In the genomic region with DNA sequence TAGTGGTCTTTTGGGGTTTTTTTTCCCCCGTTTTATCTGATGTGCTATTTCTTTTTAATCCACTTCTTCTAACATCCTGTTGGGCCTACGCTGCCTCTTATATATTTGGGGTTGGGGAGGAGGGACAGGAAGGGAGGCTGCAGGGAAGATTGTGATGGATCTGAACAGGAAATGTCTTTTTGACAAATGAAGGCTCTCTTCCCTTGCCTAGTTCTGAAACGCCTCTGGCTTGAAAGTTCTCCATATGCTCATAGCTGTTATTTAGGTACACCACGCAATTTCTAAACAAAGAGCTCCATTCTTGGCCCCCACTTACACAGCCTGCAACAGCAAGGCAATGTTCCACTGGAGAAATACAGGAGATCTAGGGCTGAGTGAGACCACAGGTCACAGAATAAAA, we compare ENCODE assay signal across 18 mouse cellular contexts.
DNase-seq lines count a peak whose midpoint lies in the region; ATAC-seq and TF ChIP-seq lines count a peak whose summit lies in the region.
"Had no signal": no experiment of that assay in that cellular context is flagged by ENCODE, and none has a peak within 500 bp of the region (broad histone marks: within the 10 kb centered on the region; RNA-seq: fewer than 3 reads in every experiment).

No protein-coding gene starts in this region.

- H3K27ac ChIP-seq in embryonic facial prominence, embryonic 14.5 days (replicated peaks; ENCODE audit: low read depth, low read length): no peak overlapping the region
- H3K27ac ChIP-seq in embryonic facial prominence, embryonic 10.5 days (replicated peaks): no peak overlapping the region
- H3K27ac ChIP-seq in stomach, embryonic 15.5 days: 0 out of 2 replicates have a peak overlapping the region, but pooled peaks have one; percentile 32
- H3K27ac ChIP-seq in stomach, postnatal 0 days (replicated peaks): no peak overlapping the region
- no peak overlapping the region for H3K27ac ChIP-seq in liver, embryonic 12.5 days
- H3K27ac ChIP-seq: gastrocnemius, adult 2 months; heart, embryonic 13.5 days; hindbrain, embryonic 15.5 days; midbrain, embryonic 10.5 days had no signal

- peak; percentile 11 for DNase-seq in embryonic facial prominence, embryonic 14.5 days (ENCODE audit: low spot score)
- no peak for DNase-seq in embryonic facial prominence, embryonic 10.5 days (ENCODE audit: low spot score)
- peak; percentile 24 to 39 for DNase-seq in left cerebral cortex, adult 18-20 months (ENCODE audit: low spot score in 2 of 2)
- no peak for DNase-seq in left cerebral cortex, postnatal 10 days (ENCODE audit: extremely low spot score in 1 of 2, low spot score in 2 of 2)
- DNase-seq in stomach, postnatal 0 days (ENCODE audit: low spot score): no peak
- no peak for DNase-seq in adrenal gland, postnatal 14 days
- DNase-seq: gastrocnemius, adult 2 months; kidney, adult 9 months; liver had no signal

- no peaks in the 10 kb centered on the region for H3K27me3 ChIP-seq in embryonic facial prominence, embryonic 14.5 days (replicated peaks; ENCODE audit: control insufficient read depth, insufficient read depth, low read length)
- no peaks in the 10 kb centered on the region for H3K27me3 ChIP-seq in embryonic facial prominence, embryonic 10.5 days (replicated peaks; ENCODE audit: low read depth, poor library complexity, severe bottlenecking)
- no peaks in the 10 kb centered on the region for H3K27me3 ChIP-seq in stomach, embryonic 15.5 days (replicated peaks)
- H3K27me3 ChIP-seq in stomach, postnatal 0 days (ENCODE audit: control insufficient read depth, insufficient read depth, low read length): no peaks in the 10 kb centered on the region
- no peaks in the 10 kb centered on the region for H3K27me3 ChIP-seq in liver, embryonic 12.5 days (replicated peaks)
- H3K27me3 ChIP-seq: heart, embryonic 13.5 days; hindbrain, embryonic 15.5 days had no signal

- ATAC-seq in embryonic facial prominence, embryonic 14.5 days (ENCODE audit: low read depth): no peak
- no peak for ATAC-seq in stomach, embryonic 15.5 days (ENCODE audit: insufficient read depth, low FRiP score, low read depth)
- no peak for ATAC-seq in stomach, postnatal 0 days (ENCODE audit: low FRiP score, low TSS enrichment)
- no peak for ATAC-seq in liver, embryonic 12.5 days
- ATAC-seq: CD4-positive, CD25-positive, alpha-beta regulatory T cell, adult 4 months; forebrain, embryonic 14.5 days had no signal

- no peak overlapping the region for H3K9ac ChIP-seq in embryonic facial prominence, embryonic 14.5 days (ENCODE audit: low read depth, low read length)
- no peak overlapping the region for H3K9ac ChIP-seq in stomach, embryonic 15.5 days
- no peak overlapping the region for H3K9ac ChIP-seq in stomach, postnatal 0 days (ENCODE audit: low read length)
- no peak overlapping the region for H3K9ac ChIP-seq in liver, embryonic 12.5 days
- H3K9ac ChIP-seq: heart, embryonic 13.5 days; hindbrain, embryonic 15.5 days had no signal

- H3K4me3 ChIP-seq in embryonic facial prominence, embryonic 14.5 days (ENCODE audit: low read depth, low read length): no peak overlapping the region
- H3K4me3 ChIP-seq in embryonic facial prominence, embryonic 10.5 days: no peak overlapping the region
- no peak overlapping the region for H3K4me3 ChIP-seq in stomach, embryonic 15.5 days (replicated peaks)
- H3K4me3 ChIP-seq in stomach, postnatal 0 days (ENCODE audit: low read depth, low read length): no peak overlapping the region
- H3K4me3 ChIP-seq in liver, embryonic 12.5 days: no peak overlapping the region
- H3K4me3 ChIP-seq: erythroblast, embryonic 14.5 days; gastrocnemius, adult 2 months; heart, embryonic 13.5 days; hindbrain, embryonic 15.5 days; midbrain, embryonic 10.5 days had no signal

- WGBS in embryonic facial prominence, embryonic 14.5 days: 51% methylated on average over 4 of the region's 4 CpGs
- WGBS in embryonic facial prominence, embryonic 10.5 days: 63% methylated on average over 4 of the region's 4 CpGs
- 33% methylated on average over 4 of the region's 4 CpGs for WGBS in stomach, embryonic 15.5 days
- 41% methylated on average over 4 of the region's 4 CpGs for WGBS in stomach, postnatal 0 days
- WGBS in liver, embryonic 12.5 days (ENCODE audit: insufficient replicate concordance): 42% methylated on average over 4 of the region's 4 CpGs

- H3K4me2 ChIP-seq in embryonic facial prominence, embryonic 14.5 days (ENCODE audit: low read depth, low read length): no peak overlapping the region
- no peak overlapping the region for H3K4me2 ChIP-seq in stomach, embryonic 15.5 days
- no peak overlapping the region for H3K4me2 ChIP-seq in stomach, postnatal 0 days (replicated peaks; ENCODE audit: low read depth)
- H3K4me2 ChIP-seq in liver, embryonic 12.5 days: no peak overlapping the region
- H3K4me2 ChIP-seq: heart, embryonic 13.5 days; hindbrain, embryonic 15.5 days had no signal

- no peaks in the 10 kb centered on the region for H3K36me3 ChIP-seq in embryonic facial prominence, embryonic 14.5 days (ENCODE audit: control insufficient read depth, insufficient read depth, low read length)
- no peaks in the 10 kb centered on the region for H3K36me3 ChIP-seq in embryonic facial prominence, embryonic 10.5 days (replicated peaks)
- no peaks in the 10 kb centered on the region for H3K36me3 ChIP-seq in stomach, embryonic 15.5 days
- H3K36me3 ChIP-seq in stomach, postnatal 0 days (ENCODE audit: control insufficient read depth, insufficient read depth, low read length): no peaks in the 10 kb centered on the region
- no peaks in the 10 kb centered on the region for H3K36me3 ChIP-seq in liver, embryonic 12.5 days
- H3K36me3 ChIP-seq: G1E; heart, embryonic 13.5 days; hindbrain, embryonic 15.5 days; midbrain, embryonic 10.5 days had no signal

- intact Hi-C loops in left cerebral cortex, postnatal 10 days (cut with DNase I): no loop called here

- TF ChIP-seq EP300 in stomach, postnatal 0 days (optimal IDR thresholded peaks at IDR 0.05): no peak

- TF ChIP-seq CTCF in stomach, postnatal 0 days (IDR thresholded peaks at IDR 0.05; ENCODE audit: low read depth): no peak

- H3K4me1 ChIP-seq in embryonic facial prominence, embryonic 14.5 days (ENCODE audit: control insufficient read depth, insufficient read depth, low read length): no peaks in the 10 kb centered on the region
- H3K4me1 ChIP-seq in embryonic facial prominence, embryonic 10.5 days: peaks cover 14% of the 10 kb centered on the region
- H3K4me1 ChIP-seq in stomach, embryonic 15.5 days: peaks cover 14% of the 10 kb centered on the region
- H3K4me1 ChIP-seq in stomach, postnatal 0 days (replicated peaks; ENCODE audit: control insufficient read depth, insufficient read depth): peaks cover 4% of the 10 kb centered on the region; the same call in 1 of the 2 replicates
- H3K4me1 ChIP-seq in liver, embryonic 12.5 days: peaks cover 13% of the 10 kb centered on the region; the same call in 1 of the 2 replicates

- no peaks in the 10 kb centered on the region for H3K9me3 ChIP-seq in embryonic facial prominence, embryonic 14.5 days (ENCODE audit: control insufficient read depth, low read length)
- no peaks in the 10 kb centered on the region for H3K9me3 ChIP-seq in embryonic facial prominence, embryonic 10.5 days
- H3K9me3 ChIP-seq in stomach, embryonic 15.5 days: no peaks in the 10 kb centered on the region
- no peaks in the 10 kb centered on the region for H3K9me3 ChIP-seq in stomach, postnatal 0 days (ENCODE audit: control insufficient read depth, low read length)
- H3K9me3 ChIP-seq in liver, embryonic 12.5 days (replicated peaks): no peaks in the 10 kb centered on the region
- H3K9me3 ChIP-seq: G1E; heart, embryonic 13.5 days; hindbrain, embryonic 15.5 days; midbrain, embryonic 10.5 days had no signal

Comparison
In these comparisons a context has a peak if more than half of its experiments do, and no peak if none do; other contexts are left out.
1. DNase-seq: peak in embryonic facial prominence, embryonic 14.5 days (single experiment) and left cerebral cortex, adult 18-20 months (2 of 2); none in embryonic facial prominence, embryonic 10.5 days (single experiment), left cerebral cortex, postnatal 10 days (0 of 2), stomach, postnatal 0 days (single experiment) and adrenal gland, postnatal 14 days (single experiment).